Mouse (Mus musculus) liver (tissue): ENCODE measurements around the gene Gabrd.
"Not testable (repeated sequence)": the region's sequence is repeated elsewhere in the genome, so short reads cannot be mapped to it uniquely, and the experiment has no call there.

ENCODE experiments used
- DNase-seq: peaks from one replicate; pipeline ENCODE4 v3.0.0-alpha.2; 2020; ENCODE audit warnings: mixed read lengths

Gene Gabrd

DNA sequence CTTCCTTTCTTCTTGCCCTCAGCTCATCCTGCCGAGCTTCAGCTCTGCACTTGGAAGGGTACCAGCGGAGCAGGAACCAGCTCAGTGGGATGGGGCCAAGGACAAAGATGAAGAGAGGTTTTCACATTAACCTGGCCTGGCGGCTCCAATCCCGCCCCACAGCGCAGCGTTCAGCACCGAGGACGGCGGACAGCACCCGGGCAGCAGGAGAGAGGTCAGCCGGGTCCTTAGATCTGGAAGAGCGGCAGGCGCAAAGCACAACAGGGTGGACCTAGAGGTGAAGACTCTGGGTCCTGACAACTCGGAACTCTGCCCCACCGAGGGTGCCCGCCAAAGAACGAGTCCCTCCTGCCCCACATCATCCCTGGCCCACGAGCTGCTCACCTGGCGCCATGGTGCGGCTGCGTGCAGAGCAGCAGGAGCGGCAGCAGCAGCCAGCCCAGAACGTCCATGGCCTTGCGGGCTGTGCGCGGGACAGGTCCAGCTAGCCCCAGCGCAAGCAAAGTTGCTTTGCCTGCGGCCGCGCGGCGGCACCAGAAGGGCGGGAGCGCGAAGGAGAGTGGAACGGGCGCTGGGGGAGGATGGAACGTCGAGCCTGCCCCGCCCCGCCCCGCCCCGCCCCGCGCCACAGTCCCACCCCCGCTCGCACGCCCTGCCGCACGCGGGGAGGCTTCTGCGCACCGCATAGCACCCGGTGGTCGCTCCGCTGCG lies at the start of gene Gabrd:
Gene Gabrd, minus strand, starts transcription at position 602 of the 711 bp plus-strand sequence.
- DNase-seq = peak; percentile 43

- DNase-seq = no peak
Measured at GRCm38 (mm10) chr4:155442808-155443207, 44.9 kb upstream of the Gabrd start.

- no peak for DNase-seq
Measured at GRCm38 (mm10) chr4:155433993-155434392, 36.1 kb upstream of the Gabrd start.

- DNase-seq = no peak
Measured at GRCm38 (mm10) chr4:155432358-155432757, 34.4 kb upstream of the Gabrd start.

DNA sequence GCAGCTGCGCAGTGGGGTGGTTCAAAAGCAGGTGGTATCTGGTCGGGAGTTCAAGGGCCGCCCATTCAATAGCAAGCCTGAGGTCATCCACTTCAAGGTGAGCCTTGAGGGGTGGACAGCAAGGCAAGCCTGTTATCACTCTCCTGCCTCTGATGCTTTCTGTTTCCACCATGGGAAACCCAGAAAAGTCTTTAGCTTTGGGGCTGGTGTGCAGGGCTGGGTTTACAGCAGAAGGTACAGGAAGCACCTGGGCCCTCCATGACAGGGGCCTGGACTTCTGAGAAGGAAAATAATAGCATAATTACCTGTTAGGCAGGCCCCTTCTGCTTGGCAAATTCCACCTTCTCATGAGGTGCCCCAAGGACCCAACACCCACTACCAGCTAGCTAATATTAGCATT lies 31.3 kb upstream of the Gabrd start:
- DNase-seq = no peak

- no peak for DNase-seq
Measured at GRCm38 (mm10) chr4:155428442-155428841, 30.5 kb upstream of the Gabrd start.

DNA sequence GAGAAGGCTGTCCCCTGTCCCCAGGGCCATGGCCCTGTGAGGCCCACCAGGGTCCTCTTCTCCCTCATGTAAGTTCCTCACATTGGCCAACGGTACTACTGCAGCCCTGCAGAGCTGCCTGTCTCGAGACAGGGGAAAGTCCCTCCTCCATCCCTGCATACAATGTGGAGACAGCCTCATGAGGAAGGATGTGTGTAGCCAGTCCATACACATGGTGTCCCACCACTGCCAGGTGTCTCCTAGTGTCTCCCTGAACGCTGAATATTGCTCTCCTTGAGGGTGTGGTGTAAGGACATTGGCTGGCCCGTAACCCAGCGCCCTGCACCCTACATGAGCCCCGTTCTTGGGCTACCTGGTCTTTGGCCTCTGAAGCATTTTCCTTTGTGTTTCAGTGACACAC lies 28.4 kb upstream of the Gabrd start:
- DNase-seq = no peak

GRCm38 (mm10) chr4:155423988-155424387 lies 26.1 kb upstream of the Gabrd start:
- DNase-seq = no peak

GRCm38 (mm10) chr4:155421412-155422370 lies 23.8 kb upstream of the Gabrd start:
- not testable (repeated sequence) for DNase-seq

GRCm38 (mm10) chr4:155420137-155420536 lies 22.2 kb upstream of the Gabrd start:
- DNase-seq = no peak

DNA sequence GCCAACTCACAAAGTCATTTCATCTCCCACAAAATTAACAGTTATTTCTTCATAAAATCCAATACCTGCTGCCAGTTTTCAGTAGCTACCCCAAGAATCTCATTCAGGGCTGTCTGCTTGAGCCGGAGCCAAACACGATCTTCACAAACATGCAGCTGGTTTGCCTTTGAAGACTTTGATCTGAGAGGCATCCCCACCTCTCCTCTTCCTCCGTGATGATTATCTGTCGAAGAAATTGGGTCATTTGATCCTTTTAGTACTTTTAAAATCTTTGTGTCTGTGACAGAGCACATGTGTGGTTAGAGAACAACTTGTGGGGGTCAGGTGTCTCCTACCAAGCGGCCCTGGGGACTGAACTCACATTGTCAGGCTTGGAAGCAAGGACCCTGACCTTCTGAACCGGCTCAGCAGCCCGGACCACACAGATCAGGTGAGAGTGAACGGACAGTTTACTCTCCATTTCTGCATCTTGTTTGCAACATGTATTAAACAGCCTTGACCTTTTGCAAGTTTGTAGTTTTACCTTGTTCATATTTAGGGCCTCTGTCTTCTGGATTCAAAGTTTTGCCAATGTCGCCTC lies 16.8 kb upstream of the Gabrd start:
- DNase-seq = no peak

DNA sequence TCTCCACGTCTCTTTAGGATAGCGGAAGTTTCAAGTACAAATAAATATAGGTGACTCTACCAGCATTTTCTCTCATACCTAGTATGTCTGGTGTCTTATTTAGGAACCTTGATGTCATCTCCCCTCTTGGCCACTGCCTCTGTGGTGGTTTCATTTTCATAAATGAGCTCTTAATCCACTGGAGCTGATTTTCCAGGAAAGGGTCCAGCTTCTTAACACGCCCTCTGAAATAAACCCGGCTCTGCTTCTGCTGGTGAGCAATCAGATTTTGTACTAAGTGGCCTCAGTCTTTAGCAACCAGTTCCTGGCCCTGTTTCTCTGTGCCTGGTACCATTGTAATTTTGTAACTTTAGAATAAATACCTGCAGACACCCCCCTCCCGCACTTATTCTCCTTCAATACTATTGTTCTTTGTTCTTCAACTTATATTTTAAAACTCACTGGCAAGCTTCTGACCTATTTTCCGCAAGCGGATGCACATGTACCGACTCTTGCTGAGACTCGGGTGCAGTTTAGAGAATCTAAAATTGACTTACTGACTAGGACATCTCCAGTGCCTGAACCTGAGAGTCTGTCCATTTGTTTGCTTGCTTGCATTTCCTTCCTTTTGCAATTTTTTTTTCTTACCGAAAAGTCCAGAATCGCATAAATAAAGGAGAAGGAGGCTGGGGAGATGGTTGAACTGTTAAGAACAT lies 15.9 kb upstream of the Gabrd start:
- no peak for DNase-seq

GRCm38 (mm10) chr4:155412124-155412523 lies 14.2 kb upstream of the Gabrd start:
- DNase-seq = no peak

DNA sequence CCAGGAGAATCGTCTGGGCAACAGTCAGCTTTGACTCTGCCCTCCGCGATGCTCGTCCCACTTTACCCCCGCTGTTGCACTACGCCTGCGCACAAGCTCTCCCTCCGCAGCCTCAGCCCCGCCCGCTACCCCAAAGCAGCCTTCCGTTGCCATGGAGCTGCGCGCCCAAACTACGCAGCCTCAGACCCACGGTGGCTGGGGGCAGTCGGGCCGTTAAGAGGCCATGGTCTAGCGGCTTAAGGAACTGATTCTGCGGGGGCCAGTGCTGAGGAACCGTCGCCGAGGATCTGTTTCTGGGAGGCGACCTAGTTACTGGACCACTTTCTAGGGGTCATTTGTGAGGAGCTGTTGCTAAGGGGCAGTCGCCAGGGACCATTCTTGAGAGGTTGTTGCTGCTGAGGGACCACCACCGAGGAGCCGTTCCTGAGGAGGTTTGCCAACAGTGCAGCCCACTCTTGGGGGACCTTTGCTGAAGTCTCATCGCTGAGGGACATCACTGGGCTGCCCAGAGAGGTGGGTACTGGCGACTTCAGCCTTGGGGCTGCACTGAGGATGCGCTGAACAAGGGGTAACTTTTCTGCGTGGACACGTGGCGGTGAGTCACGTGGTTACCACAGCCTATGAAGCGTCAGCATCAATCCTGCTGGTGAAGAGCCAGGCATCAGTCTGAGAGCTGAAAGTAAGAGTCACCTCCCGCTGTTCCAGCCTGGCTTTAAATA lies 11.3 kb upstream of the Gabrd start, which contains the start of gene Cfap74:
Gene Cfap74, plus strand, starts transcription at position 133 of the 719 bp plus-strand sequence.
- DNase-seq = peak; percentile 58

GRCm38 (mm10) chr4:155408695-155409057 lies 10.8 kb upstream of the Gabrd start:
- no peak for DNase-seq

GRCm38 (mm10) chr4:155402489-155402888 lies 4.6 kb upstream of the Gabrd start:
- DNase-seq = no peak

DNA sequence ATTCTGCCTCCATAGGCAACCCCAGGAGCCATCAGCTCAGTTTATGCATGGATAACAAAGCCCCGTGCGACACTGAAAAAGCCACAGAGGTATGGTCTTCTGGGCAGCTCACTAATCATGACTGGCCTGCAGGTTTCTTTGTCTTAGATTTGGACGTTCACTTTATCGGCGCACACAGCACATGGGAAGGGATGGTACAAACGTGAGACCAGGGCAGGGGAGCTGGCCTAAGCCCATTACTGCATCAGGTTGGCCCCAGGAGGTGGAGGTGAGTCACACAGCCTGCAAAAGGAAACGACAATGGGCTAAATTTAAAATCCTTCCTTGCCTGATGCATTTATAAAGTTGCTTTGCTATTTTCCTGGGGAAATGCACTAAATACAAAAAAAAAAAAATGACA lies 3.2 kb upstream of the Gabrd start:
- DNase-seq = no peak

- DNase-seq = no peak
Measured at GRCm38 (mm10) chr4:155398222-155398540, 269 bp upstream of the Gabrd start.

DNA sequence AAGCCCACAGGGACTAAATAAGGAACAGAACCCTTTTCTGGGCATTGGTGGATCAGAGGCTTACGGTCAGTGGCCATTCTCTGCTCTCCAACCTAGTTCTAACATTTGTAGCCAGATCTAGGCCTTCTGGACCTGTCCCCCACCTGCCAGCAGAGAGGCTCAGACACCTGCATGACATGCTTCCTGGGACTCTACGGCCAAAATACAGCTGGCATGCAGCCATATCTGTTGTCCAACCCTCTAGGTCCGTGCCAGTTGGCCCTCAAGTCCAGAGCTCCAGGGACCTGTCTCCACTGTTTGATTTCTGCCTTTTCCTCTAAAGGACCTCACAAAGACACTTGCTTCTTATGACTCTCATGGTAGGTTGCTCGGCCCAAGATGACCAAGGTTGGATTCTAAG lies 1.2 kb downstream of the Gabrd start:
- DNase-seq = no peak

GRCm38 (mm10) chr4:155395471-155395870 lies 2.4 kb downstream of the Gabrd start:
- no peak for DNase-seq

DNA sequence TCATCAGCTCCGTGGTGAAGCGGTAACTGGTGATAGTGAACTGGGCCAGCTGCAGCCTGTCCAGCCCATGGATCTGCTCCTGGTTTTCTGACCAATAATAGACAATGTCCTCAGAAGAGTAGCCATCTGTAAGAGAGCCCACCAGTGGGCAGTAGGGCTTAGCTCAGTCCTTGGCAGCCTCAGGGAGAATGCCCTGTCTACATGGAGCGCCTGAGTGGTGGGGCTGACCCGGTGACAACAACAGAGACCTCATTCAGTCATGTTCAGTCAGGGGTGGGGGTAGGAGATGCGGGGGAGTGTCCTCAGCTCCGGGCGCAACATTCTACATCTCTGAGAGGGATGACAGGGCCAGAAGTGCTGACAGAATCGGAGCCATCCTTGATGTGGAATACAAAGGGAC lies 10.7 kb downstream of the Gabrd start:
- DNase-seq = no peak

GRCm38 (mm10) chr4:155383326-155383725 lies 14.6 kb downstream of the Gabrd start:
- DNase-seq = no peak
